Mouse (Mus musculus) erythroblast, embryonic 14.5 days (primary cell): Measurements from ENCODE around the gene Sycn. TPM values are rescaled to one million over a fixed set of nuclear protein-coding genes. Genes with fewer than 3 reads are reported as not detected.

Source experiments
- H3K27me3 ChIP-seq: 2 replicates; pipeline ENCODE4 v1.6.1; 2012; ENCODE audit warnings: inconsistent platforms; ENCODE audit not compliant: control insufficient read depth
- H3K36me3 ChIP-seq: 2 replicates; pipeline ENCODE4 v1.6.1; 2012; ENCODE audit warnings: mild to moderate bottlenecking, inconsistent platforms; ENCODE audit not compliant: control insufficient read depth
- H3K4me1 ChIP-seq: 2 replicates; pipeline ENCODE4 v1.6.1; 2012; ENCODE audit warnings: inconsistent platforms; ENCODE audit not compliant: control insufficient read depth
- H3K4me3 ChIP-seq: replicated peaks from 2 replicates; pipeline ENCODE3; 2012; ENCODE audit warnings: moderate library complexity, mild to moderate bottlenecking, inconsistent platforms
- H3K9me3 ChIP-seq: 2 replicates; pipeline ENCODE4 v1.6.1; 2012; ENCODE audit warnings: low read length, inconsistent platforms, mixed read lengths; ENCODE audit not compliant: control insufficient read depth
- GATA1 ChIP-seq: IDR thresholded peaks from 2 replicates; pipeline ENCODE4 v1.6.1; 2012; ENCODE audit warnings: low read length, inconsistent platforms, mixed read lengths
- TAL1 ChIP-seq: IDR thresholded peaks from 3 replicates; pipeline ENCODE4 v1.6.1; 2012; ENCODE audit warnings: low read length, inconsistent platforms, mixed read lengths
- polyA plus RNA-seq: library from polyadenylated mRNA; stranded (reverse); fragments of >175 nt; gene quantifications from 2 replicates; pipeline ENCODE4 v1.2.3, GENCODE M21; 2012

The Sycn gene
- polyA plus RNA-seq, 1 experiment = not detected

GRCm38 (mm10) chr7:28579826-28580225, 39.1 kb downstream of the Sycn start:
- TF ChIP-seq TAL1 = no peak
- no peak for TF ChIP-seq GATA1
- Histone ChIP-seq H3K27me3 (no peaks in the 10 kb centered on the region), H3K9me3 (peaks cover 3% of the 10 kb centered on the region), H3K4me1 (peaks cover 100% of the 10 kb centered on the region), H3K4me3 (no peak overlapping the region), H3K36me3 (peaks cover 79% of the 10 kb centered on the region)

GRCm38 (mm10) chr7:28581721-28582120, 41.0 kb downstream of the Sycn start:
- Histone ChIP-seq H3K27me3 (no peaks in the 10 kb centered on the region), H3K4me1 (peaks cover 98% of the 10 kb centered on the region), H3K36me3 (peaks cover 80% of the 10 kb centered on the region), H3K4me3 (peak overlapping the region; percentile 55), H3K9me3 (peaks cover 3% of the 10 kb centered on the region)
- TF ChIP-seq GATA1 = peak; percentile 86
- TF ChIP-seq TAL1 = peak; percentile 78

DNA sequence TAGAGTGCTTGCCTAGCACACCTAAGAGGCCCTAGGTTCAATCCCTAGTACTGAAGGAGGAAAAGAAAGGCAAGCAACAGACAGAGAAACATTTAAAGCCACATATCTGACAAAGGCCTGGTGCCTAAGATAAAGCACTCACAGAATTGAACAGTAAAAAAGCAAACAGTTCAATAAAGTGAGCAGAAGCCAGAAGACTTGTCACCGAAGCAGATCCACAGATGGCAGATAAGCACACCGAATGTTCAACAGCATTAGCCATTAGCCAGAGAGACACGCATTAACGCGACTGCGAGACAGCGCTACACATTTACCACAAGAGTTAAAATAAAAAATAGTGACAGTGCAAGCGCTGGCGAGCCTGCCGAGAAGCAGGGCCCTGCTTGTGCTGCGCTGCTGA, 42.2 kb downstream of the Sycn start:
- Histone ChIP-seq H3K4me3 (peak overlapping the region; percentile 49), H3K4me1 (peaks cover 98% of the 10 kb centered on the region), H3K27me3 (no peaks in the 10 kb centered on the region)

DNA sequence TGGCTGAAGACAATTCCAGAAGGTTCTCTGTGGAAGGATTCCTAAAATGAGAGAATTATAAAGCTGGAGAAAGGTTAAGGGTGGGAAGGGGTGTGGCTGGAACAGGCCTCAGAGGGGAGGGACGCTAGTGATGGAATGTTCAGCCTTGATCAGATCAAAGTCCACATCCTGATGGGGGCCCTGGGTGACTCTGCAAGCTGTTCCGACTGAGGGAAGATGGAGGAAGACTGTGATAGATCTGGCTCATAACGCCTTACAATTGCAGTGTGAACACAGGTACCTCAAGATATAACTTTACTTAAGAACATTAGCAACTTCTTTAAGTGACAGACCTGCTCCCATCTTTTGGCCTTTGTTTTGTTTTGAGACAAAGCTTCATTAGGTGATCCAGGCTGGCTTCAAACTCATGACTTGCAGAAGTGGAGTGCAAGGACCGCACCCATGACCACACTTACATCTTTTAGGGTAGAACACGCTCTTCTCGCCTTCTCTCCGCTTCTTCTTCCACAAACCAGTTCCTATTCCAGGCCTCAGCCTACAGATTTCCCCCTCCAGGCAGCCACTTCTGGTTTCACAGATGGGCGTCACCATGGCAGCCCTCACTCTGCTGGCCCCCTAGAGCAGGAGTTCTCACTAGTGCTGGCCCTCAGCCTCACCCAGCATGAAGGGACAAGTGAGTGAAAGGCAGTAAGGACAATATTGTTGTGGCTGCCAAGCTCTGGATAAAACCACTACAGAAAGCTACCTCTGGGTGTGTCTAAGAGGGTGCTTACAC, 43.1 kb downstream of the Sycn start:
- Histone ChIP-seq H3K4me3 (peak overlapping the region; percentile 49), H3K9me3 (peaks cover 3% of the 10 kb centered on the region), H3K27me3 (no peaks in the 10 kb centered on the region), H3K4me1 (peaks cover 98% of the 10 kb centered on the region), H3K36me3 (peaks cover 79% of the 10 kb centered on the region)
- TF ChIP-seq TAL1 = no peak
- TF ChIP-seq GATA1 = 0 out of 2 replicates have a peak, but pooled peaks have one; percentile 12

More for the DNA sequence above, 42.2 kb downstream of the Sycn start:
- Histone ChIP-seq H3K9me3 (peaks cover 3% of the 10 kb centered on the region), H3K36me3 (peaks cover 83% of the 10 kb centered on the region)
- TF ChIP-seq TAL1 (no peak), GATA1 (peak; percentile 83)

DNA sequence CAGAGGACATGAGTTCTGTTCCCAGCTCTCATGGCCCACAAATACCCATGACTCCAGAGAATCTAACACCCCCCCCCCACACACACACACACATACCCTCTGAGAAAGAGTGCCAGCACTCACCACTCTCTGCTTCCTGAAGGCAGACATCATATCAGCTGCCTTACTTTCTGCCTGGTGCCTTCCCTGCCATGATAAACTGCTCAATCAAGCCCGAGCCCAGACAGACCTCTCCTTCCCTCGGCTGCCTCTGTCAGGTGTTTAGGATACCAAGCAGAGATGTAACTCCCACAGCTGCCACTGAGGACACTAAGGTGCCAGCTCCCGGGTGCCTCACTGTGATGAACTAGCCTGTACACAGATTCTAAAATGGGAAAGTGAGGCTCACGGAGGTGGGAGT, 43.8 kb downstream of the Sycn start:
- H3K36me3 ChIP-seq = peaks cover 78% of the 10 kb centered on the region

GRCm38 (mm10) chr7:28585001-28585400, 44.3 kb downstream of the Sycn start:
- H3K27me3 ChIP-seq = no peaks in the 10 kb centered on the region
- peaks cover 95% of the 10 kb centered on the region for H3K4me1 ChIP-seq
- TF ChIP-seq GATA1 = no peak
- TF ChIP-seq TAL1 = no peak
- H3K4me3 ChIP-seq = peak overlapping the region; percentile 49
- H3K9me3 ChIP-seq = peaks cover 3% of the 10 kb centered on the region
- peaks cover 78% of the 10 kb centered on the region for H3K36me3 ChIP-seq

More for the DNA sequence above, 43.8 kb downstream of the Sycn start:
- no peaks in the 10 kb centered on the region for H3K27me3 ChIP-seq
- peaks cover 3% of the 10 kb centered on the region for H3K9me3 ChIP-seq
- H3K4me3 ChIP-seq = peak overlapping the region; percentile 49
- peaks cover 97% of the 10 kb centered on the region for H3K4me1 ChIP-seq
- TF ChIP-seq GATA1 = no peak
- TF ChIP-seq TAL1 = no peak

DNA sequence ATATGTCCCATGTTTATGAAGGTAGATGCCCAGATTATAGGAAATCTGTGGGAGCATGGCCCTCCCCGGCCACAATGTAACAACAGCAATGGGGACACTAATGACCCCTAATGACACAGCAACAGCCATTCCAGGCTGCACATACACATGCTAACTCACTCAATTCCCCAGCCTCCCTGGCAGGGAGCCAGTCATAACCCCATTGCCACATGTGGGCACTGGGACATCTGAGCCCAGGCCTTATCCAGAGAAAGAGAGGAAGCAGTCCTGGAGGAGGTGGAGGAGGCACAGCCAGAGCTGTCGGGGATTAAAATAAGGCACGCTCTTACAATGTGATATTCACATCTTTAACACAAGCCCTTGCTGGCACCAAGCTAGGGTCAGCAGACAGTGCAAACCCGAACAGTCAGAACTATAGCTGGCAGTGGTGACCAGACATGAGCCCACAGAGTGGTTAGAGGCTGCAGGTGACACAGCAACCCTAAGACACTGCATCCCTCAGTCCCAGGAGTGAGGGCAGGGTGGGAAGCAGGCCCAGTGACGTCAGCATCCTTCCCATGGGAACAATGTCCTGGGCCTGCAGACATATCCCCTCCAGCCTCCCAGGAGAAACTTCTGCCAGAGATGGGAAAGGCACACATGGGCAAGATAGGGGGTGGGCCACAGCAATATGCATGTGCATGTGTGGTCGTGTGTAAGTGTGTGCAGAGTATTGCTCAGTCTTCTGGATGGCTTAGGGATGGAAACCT, 46.2 kb downstream of the Sycn start:
- TF ChIP-seq GATA1 = no peak
- TF ChIP-seq TAL1 = no peak
- Histone ChIP-seq H3K4me1 (peaks cover 95% of the 10 kb centered on the region), H3K4me3 (no peak overlapping the region), H3K36me3 (peaks cover 77% of the 10 kb centered on the region), H3K9me3 (no peaks in the 10 kb centered on the region), H3K27me3 (no peaks in the 10 kb centered on the region)

GRCm38 (mm10) chr7:28587644-28588043, 47.0 kb downstream of the Sycn start:
- TF ChIP-seq TAL1 (no peak), GATA1 (no peak)
- Histone ChIP-seq H3K36me3 (peaks cover 80% of the 10 kb centered on the region), H3K27me3 (no peaks in the 10 kb centered on the region), H3K4me3 (no peak overlapping the region), H3K9me3 (no peaks in the 10 kb centered on the region), H3K4me1 (peaks cover 95% of the 10 kb centered on the region)

Other genes starting within 250 kb of the Sycn start
- not detected in 2 replicates for gene Selenov, start 249.7 kb upstream of the Sycn start, polyA plus RNA-seq
- gene Dll3, start 238.6 kb upstream of the Sycn start, polyA plus RNA-seq = 0.01 TPM in 1 of 2 replicates, not detected in the other
- gene Timm50, start 228.8 kb upstream of the Sycn start, polyA plus RNA-seq = 15.5 and 15.7 TPM in 2 replicates
- gene Supt5, start 202.1 kb upstream of the Sycn start, polyA plus RNA-seq = 8.3 and 10.6 TPM in 2 replicates
- 212 and 288 TPM in 2 replicates for gene Rps16, start 190.2 kb upstream of the Sycn start, polyA plus RNA-seq
- gene Plekhg2, start 168.3 kb upstream of the Sycn start, polyA plus RNA-seq = 0.45 and 0.53 TPM in 2 replicates
- gene Zfp36, start 160.6 kb upstream of the Sycn start, polyA plus RNA-seq = 2.3 and 2.8 TPM in 2 replicates
- 2.2 and 2.5 TPM in 2 replicates for gene Med29, start 148.2 kb upstream of the Sycn start, polyA plus RNA-seq
- gene Paf1, start 147.9 kb upstream of the Sycn start, polyA plus RNA-seq = 5.1 and 6.7 TPM in 2 replicates
- gene Gmfg, start 103.4 kb upstream of the Sycn start, polyA plus RNA-seq = 0.03 and 0.12 TPM in 2 replicates
- gene Lrfn1, start 88.9 kb upstream of the Sycn start, polyA plus RNA-seq = 0.02 TPM in 2 replicates
- not detected in 2 replicates for gene Ifnl2, start 30.4 kb upstream of the Sycn start, polyA plus RNA-seq
- gene Ifnl3, start 18.0 kb upstream of the Sycn start, polyA plus RNA-seq = not detected in 2 replicates
- gene Nccrp1, start 6.4 kb downstream of the Sycn start, polyA plus RNA-seq = 0.05 and 0.09 TPM in 2 replicates
- 9.3 and 11.4 TPM in 2 replicates for gene Samd4b, start 57.3 kb downstream of the Sycn start, polyA plus RNA-seq
- gene Pak4, start 57.3 kb downstream of the Sycn start, polyA plus RNA-seq = 16.1 and 20.0 TPM in 2 replicates
- not detected in 2 replicates for gene Acp7, start 90.4 kb downstream of the Sycn start, polyA plus RNA-seq
- gene Fbxo27, start 152.0 kb downstream of the Sycn start, polyA plus RNA-seq = not detected in 2 replicates
- gene Fbxo17, start 175.9 kb downstream of the Sycn start, polyA plus RNA-seq = 0.03 TPM in 1 of 2 replicates, not detected in the other
- gene Mrps12, start 200.9 kb downstream of the Sycn start, polyA plus RNA-seq = 32.0 and 39.4 TPM in 2 replicates
- gene Sars2, start 201.1 kb downstream of the Sycn start, polyA plus RNA-seq = 2.7 and 4.0 TPM in 2 replicates
- not detected in 2 replicates for gene Ccer2, start 215.3 kb downstream of the Sycn start, polyA plus RNA-seq
- 17.4 and 17.6 TPM in 2 replicates for gene Sirt2, start 225.8 kb downstream of the Sycn start, polyA plus RNA-seq
- 20.1 and 21.4 TPM in 2 replicates for gene Nfkbib, start 226.6 kb downstream of the Sycn start, polyA plus RNA-seq
- 0.49 and 0.65 TPM in 2 replicates for gene Rinl, start 248.1 kb downstream of the Sycn start, polyA plus RNA-seq